Mouse (Mus musculus) adipocyte (in vitro differentiated cells): ENCODE results near the gene Ptprn2.

ENCODE experiments used
- DNase-seq: peaks from one replicate; pipeline ENCODE4 v3.0.0-alpha.2; 2016; ENCODE audit warnings: low spot score

The Ptprn2 gene

DNA sequence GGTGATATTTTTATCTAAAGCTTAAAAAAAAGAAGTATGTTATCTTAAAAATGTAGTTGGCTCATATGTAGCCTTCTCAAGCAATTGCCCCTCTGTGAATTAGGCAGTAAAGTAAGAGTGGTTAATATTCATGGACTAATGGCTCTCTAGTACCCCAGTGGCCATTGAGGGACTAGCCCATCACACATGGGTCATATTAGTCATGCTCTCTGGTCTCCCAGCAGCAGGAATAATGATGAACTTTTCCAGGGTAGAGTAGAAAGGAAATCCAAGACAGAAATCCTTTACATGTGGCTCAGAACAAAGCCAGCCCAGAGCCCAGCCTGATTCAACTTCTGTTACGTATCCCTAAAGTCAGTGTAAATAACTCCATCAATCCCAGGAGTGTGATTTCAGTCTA lies 779.7 kb downstream of the Ptprn2 start:
- DNase-seq: no peak

DNA sequence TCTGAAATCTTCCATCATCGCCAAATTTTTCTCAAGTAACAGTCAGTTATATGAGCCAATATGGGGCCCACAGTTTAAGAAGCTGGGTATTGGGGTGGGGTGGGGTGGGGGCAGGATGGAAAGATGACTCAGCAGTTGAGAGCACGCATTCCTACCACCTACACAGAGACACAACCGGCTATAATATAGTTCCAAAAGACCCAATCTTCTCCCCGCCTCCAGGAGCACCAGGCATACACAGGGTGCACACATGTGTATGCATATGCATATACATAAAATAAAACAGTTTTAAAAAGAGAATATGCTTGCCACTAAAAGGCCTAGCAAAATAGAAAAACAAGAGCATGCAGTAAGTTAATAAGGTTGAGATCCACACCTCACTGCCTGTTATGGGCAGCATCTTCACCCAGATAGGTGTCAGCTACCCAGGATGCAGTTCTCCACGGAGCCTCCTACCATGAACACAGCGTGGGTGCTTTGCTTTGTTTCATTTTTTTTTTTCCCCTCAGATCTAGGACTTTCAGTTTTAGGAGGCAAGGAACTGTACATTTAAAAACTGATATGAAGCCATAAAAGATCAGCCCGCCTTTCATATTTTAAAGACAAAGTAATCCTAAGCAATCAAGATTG lies 783.1 kb downstream of the Ptprn2 start:
- DNase-seq: no peak

GRCm38 (mm10) chr12:117269310-117269709 lies 783.8 kb downstream of the Ptprn2 start:
- no peak for DNase-seq

DNA sequence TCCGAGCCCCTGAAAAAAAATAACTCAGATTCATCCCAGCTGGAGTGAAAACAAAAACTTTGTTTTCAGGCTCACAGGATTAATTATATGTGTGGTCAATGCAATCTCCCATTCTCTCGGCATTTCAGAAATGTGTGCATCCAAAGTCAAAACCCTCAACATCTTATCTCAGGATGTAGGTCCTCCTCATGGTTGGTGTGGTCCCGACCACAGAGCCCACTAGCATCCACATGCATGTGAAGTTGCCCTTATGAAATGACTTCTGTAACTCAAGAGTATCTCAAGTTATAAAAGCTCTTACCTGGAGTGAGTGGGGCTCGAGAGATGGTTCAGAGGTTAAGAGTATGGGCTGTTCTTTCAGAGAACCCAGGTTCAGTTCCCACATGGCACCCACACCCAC lies 784.7 kb downstream of the Ptprn2 start:
- DNase-seq: no peak

DNA sequence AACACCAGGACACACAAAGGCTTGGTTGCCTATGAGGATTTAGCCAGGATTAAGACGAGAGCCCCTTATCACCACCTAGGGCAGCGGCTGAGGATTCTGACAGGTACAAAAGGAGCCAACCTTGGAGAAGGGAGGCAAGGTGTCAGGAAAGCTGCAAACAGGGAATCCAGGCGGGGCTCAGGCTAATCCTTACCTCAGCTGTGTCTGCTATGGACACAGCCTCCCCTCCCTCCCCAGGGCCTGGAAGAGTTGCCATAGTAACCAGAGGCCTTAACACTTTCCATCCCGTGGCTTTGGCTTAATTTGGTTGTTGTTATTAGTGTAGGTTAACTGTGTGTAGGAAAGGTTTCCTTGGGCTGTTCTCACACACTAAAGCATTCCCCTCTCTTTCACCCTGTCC lies 787.6 kb downstream of the Ptprn2 start:
- DNase-seq: no peak

- DNase-seq: no peak
Measured at GRCm38 (mm10) chr12:117274576-117274975, 789.1 kb downstream of the Ptprn2 start.

DNA sequence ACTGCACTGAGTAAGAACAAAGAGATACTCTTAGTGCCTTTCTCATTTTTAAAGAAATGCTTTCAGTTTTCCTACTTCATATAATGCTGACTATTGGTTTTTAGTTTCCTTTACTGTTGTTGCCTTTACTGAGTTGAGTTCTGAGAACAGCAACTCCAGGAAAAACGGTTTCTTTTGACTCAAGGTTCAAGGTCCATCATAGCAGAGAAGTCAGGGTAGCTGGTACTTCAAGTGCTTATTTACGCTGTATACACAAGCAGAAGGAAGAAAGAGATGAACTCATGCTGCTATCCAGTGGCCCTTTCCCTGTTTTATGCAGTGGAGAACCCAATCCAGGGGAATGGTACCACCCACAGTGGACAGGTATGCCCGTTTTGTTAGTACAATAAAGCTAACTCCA lies 795.3 kb downstream of the Ptprn2 start:
- DNase-seq: no peak

DNA sequence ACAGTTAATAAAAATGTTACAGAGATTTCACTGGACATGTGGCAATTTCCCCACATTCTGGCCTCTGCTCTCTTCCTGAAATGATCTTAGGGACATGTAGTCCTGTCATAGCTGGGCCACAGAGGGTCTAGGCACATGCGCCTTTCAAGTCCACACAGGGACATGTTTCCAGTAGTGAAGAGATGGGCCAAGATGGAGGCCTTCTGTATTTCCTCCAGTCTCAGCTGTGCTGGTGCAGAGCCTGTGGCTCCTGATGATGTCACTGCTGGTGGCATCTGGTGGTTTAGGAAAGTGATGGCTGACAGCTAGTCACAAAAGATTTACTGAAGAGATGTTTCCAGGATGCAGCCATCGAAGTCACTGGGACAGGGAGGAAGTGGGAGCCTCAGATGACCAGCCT lies 797.1 kb downstream of the Ptprn2 start:
- DNase-seq: no peak

DNA sequence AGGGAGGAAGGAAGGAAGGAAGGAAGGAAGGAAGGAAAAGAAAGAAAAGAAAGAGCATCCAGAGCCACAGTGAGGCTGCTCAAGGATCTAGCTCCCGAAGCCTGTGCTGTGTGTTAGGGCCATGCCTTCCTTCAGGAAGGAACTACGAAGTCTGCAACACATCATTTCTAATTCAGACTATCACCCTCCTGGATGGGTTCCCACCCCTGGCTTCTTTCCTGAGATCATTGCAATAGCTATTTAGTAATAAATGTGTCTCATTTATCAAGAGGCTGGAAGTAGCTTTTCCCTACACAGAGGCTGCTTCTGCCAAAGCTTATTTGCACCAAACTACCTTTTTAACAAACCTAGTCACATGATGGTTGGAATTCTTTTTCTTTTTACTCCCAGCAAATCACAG lies 801.9 kb downstream of the Ptprn2 start:
- DNase-seq: no peak

DNA sequence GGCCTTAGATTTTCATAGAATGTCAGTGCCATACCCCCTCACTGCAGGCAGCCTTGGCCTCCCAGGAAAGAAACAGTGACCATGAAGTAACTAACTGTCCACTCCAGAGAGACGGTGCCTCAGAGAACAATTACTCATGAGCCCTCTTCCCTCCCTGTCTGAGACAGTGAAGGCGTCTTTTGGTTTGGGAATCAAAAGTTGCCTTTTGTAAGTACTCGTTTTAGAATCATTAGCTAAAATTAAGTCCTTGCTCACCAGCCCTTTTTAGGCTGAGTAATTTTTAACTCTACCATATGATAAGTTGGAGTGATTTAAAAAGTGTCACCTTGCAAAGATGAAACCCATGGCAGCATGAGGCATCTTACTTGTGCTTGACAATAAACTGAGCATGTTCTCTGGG lies 806.4 kb downstream of the Ptprn2 start:
- no peak for DNase-seq

GRCm38 (mm10) chr12:117296792-117297191 lies 811.3 kb downstream of the Ptprn2 start:
- no peak for DNase-seq

DNA sequence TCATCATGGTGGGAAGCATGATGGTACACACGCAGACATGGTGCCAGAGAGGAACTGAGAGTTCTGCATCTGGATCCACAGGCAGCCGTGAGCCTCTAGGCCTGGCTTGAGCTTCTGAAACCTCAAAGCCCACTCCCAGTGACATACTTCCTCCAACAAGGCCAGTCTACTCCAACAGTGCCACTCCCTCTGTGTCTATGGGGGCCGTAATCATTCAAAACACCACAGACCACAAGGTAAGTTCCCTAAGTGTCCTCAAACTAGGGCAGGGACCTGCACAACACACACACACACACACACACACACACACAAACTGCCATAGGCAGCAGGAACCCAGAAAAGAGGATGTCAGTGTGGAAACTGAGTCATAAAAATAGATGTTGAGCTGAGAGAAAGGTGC lies 813.6 kb downstream of the Ptprn2 start:
- DNase-seq: no peak

- no peak for DNase-seq
Measured at GRCm38 (mm10) chr12:117304751-117305624, 819.5 kb downstream of the Ptprn2 start.

GRCm38 (mm10) chr12:117305625-117306105 lies 820.1 kb downstream of the Ptprn2 start:
- no peak for DNase-seq

- no peak for DNase-seq
Measured at GRCm38 (mm10) chr12:117312079-117312478, 826.6 kb downstream of the Ptprn2 start.

DNA sequence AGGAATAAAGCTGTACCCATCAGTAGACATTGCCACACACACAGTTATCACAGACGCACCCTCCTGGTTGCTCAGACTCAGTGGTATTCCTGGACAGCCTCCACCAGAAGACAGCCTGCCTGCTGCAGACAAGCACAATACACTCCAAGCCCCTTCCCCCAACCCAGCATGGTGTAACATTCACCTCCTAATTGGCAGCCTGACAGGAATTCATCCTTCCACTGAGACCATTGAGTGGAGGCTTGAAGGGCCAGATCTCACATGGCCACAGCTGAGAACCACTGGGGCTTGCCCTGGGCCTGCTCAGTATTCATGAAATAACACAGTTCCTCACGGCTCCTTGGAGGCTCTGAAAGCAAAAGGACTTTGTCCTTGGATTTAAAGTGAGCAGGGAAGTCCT lies 829.5 kb downstream of the Ptprn2 start:
- DNase-seq: no peak

DNA sequence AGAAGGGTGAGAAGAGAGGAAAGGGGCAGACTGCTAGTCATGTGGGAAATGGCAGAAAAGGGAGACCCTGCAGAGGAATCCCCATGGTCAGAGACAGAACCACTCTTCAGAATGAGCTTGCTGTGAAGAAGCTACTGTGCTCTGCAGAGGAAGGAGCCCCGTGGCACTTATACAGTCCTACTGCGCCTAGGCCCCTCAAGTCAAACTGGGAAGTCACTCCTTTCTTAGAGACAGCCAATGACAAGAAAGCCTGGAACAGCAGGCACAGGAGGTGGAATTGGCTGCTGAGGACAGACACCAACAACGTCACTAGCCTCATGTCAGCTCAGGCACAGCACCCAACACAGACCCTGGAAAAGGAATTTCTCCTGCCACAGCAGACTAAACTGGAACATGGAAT lies 830.1 kb downstream of the Ptprn2 start:
- DNase-seq: no peak

DNA sequence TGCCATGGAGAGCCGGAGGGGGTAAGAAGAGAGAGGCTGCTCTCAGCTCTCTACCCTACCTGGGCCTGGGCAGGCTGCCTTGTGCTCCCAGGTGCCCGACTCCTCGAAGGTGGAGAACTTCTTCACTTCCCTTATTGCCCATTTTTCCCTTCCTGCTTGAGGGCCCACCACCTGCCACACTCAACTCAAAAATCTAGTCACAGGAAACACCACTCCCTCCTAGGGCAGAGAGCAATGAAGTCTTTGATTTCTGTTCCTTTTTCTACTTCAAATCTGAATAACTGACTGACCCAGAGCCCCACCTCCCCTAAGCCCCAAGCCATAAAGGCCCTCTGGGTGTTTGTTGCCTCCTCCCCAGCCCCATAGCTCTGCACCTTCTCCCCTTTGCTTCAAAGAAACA lies 832.7 kb downstream of the Ptprn2 start:
- DNase-seq: no peak

DNA sequence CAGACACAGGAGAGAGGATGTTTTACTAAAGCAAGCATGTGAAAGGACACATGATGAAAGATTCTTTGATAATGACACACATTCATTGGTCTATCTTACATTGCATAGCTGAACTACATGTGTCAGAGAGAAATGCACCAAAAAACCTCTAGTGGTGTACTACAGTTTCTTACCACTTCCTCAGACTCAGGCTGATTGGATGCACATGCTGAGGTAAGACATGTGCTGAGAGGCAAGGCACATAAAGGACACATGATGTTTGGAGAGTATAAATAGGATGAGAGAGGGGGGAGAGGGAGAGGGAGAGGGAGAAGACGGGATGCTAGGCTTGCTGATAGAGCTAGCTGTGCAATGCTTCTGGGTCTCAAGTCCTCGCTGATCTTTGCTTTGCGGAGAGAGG lies 837.5 kb downstream of the Ptprn2 start:
- DNase-seq: no peak
